ENCODE assay signal across 1 mouse cellular context in genomic region chr2:35449687-35450622, GRCm38 (mm10).
TF ChIP-seq lines count a peak whose summit lies in the region.

No protein-coding gene starts in this region.

TF ChIP-seq in CH12.LX, 34 proteins besides CTCF, POLR2A, EP300 and RAD21:
- no peak for TF ChIP-seq TBP (conservative IDR thresholded peaks at IDR 0.05; ENCODE audit: low read depth, low read length)
- TF ChIP-seq ELF1 (IDR thresholded peaks at IDR 0.05; ENCODE audit: low read depth, low read length): peak; percentile 29; the same call in 1 of the 2 replicates
- TF ChIP-seq CHD2 (IDR thresholded peaks at IDR 0.05; ENCODE audit: low read length): 0 out of 2 replicates have a peak, but pooled peaks have one; percentile 41
- TF ChIP-seq HCFC1 (IDR thresholded peaks at IDR 0.05; ENCODE audit: low read depth, low read length): no peak; the same call in 1 of the 2 replicates
- peak; percentile 58 for TF ChIP-seq MAFK (IDR thresholded peaks at IDR 0.05; ENCODE audit: insufficient replicate concordance, low read length)
- TF ChIP-seq RCOR1 (conservative IDR thresholded peaks at IDR 0.05; ENCODE audit: low read depth, low read length): peak; percentile 79
- TF ChIP-seq BHLHE40 (IDR thresholded peaks at IDR 0.05; ENCODE audit: low read depth, low read length): peak; percentile 35
- no peak for TF ChIP-seq NRF1 (IDR thresholded peaks at IDR 0.05; ENCODE audit: low read depth, low read length)
- no peak for TF ChIP-seq USF2 (conservative IDR thresholded peaks at IDR 0.05; ENCODE audit: low read depth, low read length)
- TF ChIP-seq IRF4 (IDR thresholded peaks at IDR 0.05; ENCODE audit: low read depth, low read length): peak; percentile 73; the same call in 1 of the 2 replicates
- no peak for TF ChIP-seq GABPA (IDR thresholded peaks at IDR 0.05; ENCODE audit: insufficient replicate concordance, low read depth, low read length)
- TF ChIP-seq NELFE (IDR thresholded peaks at IDR 0.05; ENCODE audit: low read depth, low read length): no peak
- TF ChIP-seq UBTF (IDR thresholded peaks at IDR 0.05; ENCODE audit: low read depth, low read length): no peak
- no peak for TF ChIP-seq SMC3 (IDR thresholded peaks at IDR 0.05; ENCODE audit: low read depth, low read length)
- 0 out of 2 replicates have a peak, but pooled peaks have one; percentile 19 for TF ChIP-seq MXI1 (IDR thresholded peaks at IDR 0.05; ENCODE audit: low read depth, low read length)
- TF ChIP-seq E2F4 (IDR thresholded peaks at IDR 0.05; ENCODE audit: insufficient replicate concordance, low read depth, low read length): no peak
- TF ChIP-seq JUN (IDR thresholded peaks at IDR 0.05; ENCODE audit: insufficient read depth, low read depth, low read length): no peak
- no peak for TF ChIP-seq KAT2A (IDR thresholded peaks at IDR 0.05; ENCODE audit: insufficient replicate concordance, low read length)
- TF ChIP-seq MAZ (IDR thresholded peaks at IDR 0.05; ENCODE audit: low read depth, low read length): 0 out of 2 replicates have a peak, but pooled peaks have one; percentile 25
- 0 out of 2 replicates have a peak, but pooled peaks have one; percentile 22 for TF ChIP-seq MEF2A (IDR thresholded peaks at IDR 0.05; ENCODE audit: borderline replicate concordance, low read depth, low read length)
- no peak for TF ChIP-seq ZMIZ1 (IDR thresholded peaks at IDR 0.05; ENCODE audit: low read depth, low read length)
- no peak for TF ChIP-seq POLR2AphosphoS2 (IDR thresholded peaks at IDR 0.05; ENCODE audit: low read depth, low read length)
- TF ChIP-seq MAX (IDR thresholded peaks at IDR 0.05; ENCODE audit: low read length): no peak
- TF ChIP-seq ZNF384 (IDR thresholded peaks at IDR 0.05; ENCODE audit: low read depth, low read length): no peak
- peak; percentile 63; the same call in 1 of the 2 replicates for TF ChIP-seq CHD1 (IDR thresholded peaks at IDR 0.05; ENCODE audit: low read depth, low read length)
- TF ChIP-seq SIN3A (IDR thresholded peaks at IDR 0.05; ENCODE audit: low read length): 0 out of 2 replicates have a peak, but pooled peaks have one; percentile 50
- no peak for TF ChIP-seq ZC3H11A (IDR thresholded peaks at IDR 0.05; ENCODE audit: low read depth, low read length)
- TF ChIP-seq MYC (IDR thresholded peaks at IDR 0.05; ENCODE audit: low read depth, low read length): no peak
- TF ChIP-seq JUND (conservative IDR thresholded peaks at IDR 0.05; ENCODE audit: low read depth, low read length): peak; percentile 28; the same call in 1 of the 2 replicates
- no peak for TF ChIP-seq USF1 (IDR thresholded peaks at IDR 0.05; ENCODE audit: low read depth, low read length)
- TF ChIP-seq PAX5 (IDR thresholded peaks at IDR 0.05; ENCODE audit: low read length): no peak
- no peak for TF ChIP-seq ZKSCAN1 (IDR thresholded peaks at IDR 0.05; ENCODE audit: borderline replicate concordance, low read depth, low read length)
- TF ChIP-seq TCF12 (IDR thresholded peaks at IDR 0.05; ENCODE audit: low read depth, low read length): no peak
- peak; percentile 52 for TF ChIP-seq ETS1 (conservative IDR thresholded peaks at IDR 0.05; ENCODE audit: low read depth, low read length)
TF ChIP-seq in CH12.LX: peak in this region for 13.
